Mouse (Mus musculus) forebrain, embryonic 10.5 days (tissue): ENCODE measurements at regions not wholly inside any gene's neighbourhood (a gene's known extent, or its start where the extent isn't known, plus 50 kb on each side); places are given as distances from the start of the nearest gene placed in this dataset.

Experiments used
- DNase-seq: peaks from one replicate; pipeline ENCODE4 v3.0.0-alpha.2; 2017; ENCODE audit warnings: low spot score; ENCODE audit errors: extremely low spot score
- H3K27ac ChIP-seq: fragments of 300-500 bp; sonication (generic); 2 replicates; pipeline ENCODE4 v1.5.1; 2016; ENCODE audit warnings: mild to moderate bottlenecking
- H3K27me3 ChIP-seq: fragments of 300-500 bp; sonication (generic); 2 replicates; pipeline ENCODE4 v1.6.1; 2016; ENCODE audit warnings: mild to moderate bottlenecking; ENCODE audit not compliant: poor library complexity, severe bottlenecking
- H3K36me3 ChIP-seq: fragments of 300-500 bp; sonication (generic); replicated peaks from 2 replicates; pipeline ENCODE4 v1.6.1; 2016; ENCODE audit warnings: mild to moderate bottlenecking, moderate library complexity
- H3K4me1 ChIP-seq: fragments of 300-500 bp; sonication (generic); 2 replicates; pipeline ENCODE4 v1.6.1; 2016
- H3K4me3 ChIP-seq: fragments of 300-500 bp; sonication (generic); 2 replicates; pipeline ENCODE4 v1.5.1; 2016; ENCODE audit warnings: mild to moderate bottlenecking, moderate library complexity
- H3K9me3 ChIP-seq: fragments of 300-500 bp; sonication (generic); 2 replicates; pipeline ENCODE4 v1.6.1; 2016; ENCODE audit warnings: mild to moderate bottlenecking, moderate library complexity
- WGBS: fragments of 180-500 bp; shearing (Covaris S2); methylation state at CpG from one replicate; pipeline ENCODE4 v1.1.7; 2016; 5-methylcytosine and 5-hydroxymethylcytosine counted together

GRCm38 (mm10) chr3:143090316-143090715 is 208.5 kb upstream of the Pkn2 start:
- Histone ChIP-seq H3K27ac (no peak overlapping the region), H3K4me3 (no peak overlapping the region), H3K36me3 (no peaks in the 10 kb centered on the region), H3K27me3 (no peaks in the 10 kb centered on the region), H3K9me3 (no peaks in the 10 kb centered on the region), H3K4me1 (peaks cover 16% of the 10 kb centered on the region)
- WGBS, result 91% methylated on average over 3 of the region's 3 CpGs
- no peak for DNase-seq

- WGBS, result 80% methylated on average over 3 of the region's 3 CpGs
- DNase-seq, result no peak
- Histone ChIP-seq H3K9me3 (no peaks in the 10 kb centered on the region), H3K4me3 (no peak overlapping the region), H3K27me3 (no peaks in the 10 kb centered on the region), H3K27ac (no peak overlapping the region), H3K36me3 (no peaks in the 10 kb centered on the region), H3K4me1 (peaks cover 17% of the 10 kb centered on the region)
Observed at GRCm38 (mm10) chr3:143087786-143088185, 206.0 kb upstream of the Pkn2 start.

- H3K9me3 ChIP-seq, result peaks cover 3% of the 10 kb centered on the region; the same call in 1 of the 2 replicates
- no peaks in the 10 kb centered on the region for H3K4me1 ChIP-seq
- no peaks in the 10 kb centered on the region for H3K36me3 ChIP-seq
- H3K27me3 ChIP-seq, result no peaks in the 10 kb centered on the region
- 93% methylated on average over 7 of the region's 7 CpGs for WGBS
- DNase-seq, result no peak
- H3K4me3 ChIP-seq, result no peak overlapping the region
- H3K27ac ChIP-seq, result no peak overlapping the region
Observed at GRCm38 (mm10) chr3:143078310-143078709, 196.5 kb upstream of the Pkn2 start.

- no peaks in the 10 kb centered on the region for H3K36me3 ChIP-seq
- 89% methylated on average over 4 of the region's 4 CpGs for WGBS
- no peak overlapping the region for H3K27ac ChIP-seq
- no peaks in the 10 kb centered on the region for H3K4me1 ChIP-seq
- H3K4me3 ChIP-seq, result no peak overlapping the region
- H3K27me3 ChIP-seq, result no peaks in the 10 kb centered on the region
- H3K9me3 ChIP-seq, result peaks cover 1% of the 10 kb centered on the region; the same call in 1 of the 2 replicates
- DNase-seq, result no peak
Observed at GRCm38 (mm10) chr3:143071839-143072373, 190.1 kb upstream of the Pkn2 start.

GRCm38 (mm10) chr3:143054858-143055257 is 173.1 kb upstream of the Pkn2 start:
- H3K27me3 ChIP-seq, result no peaks in the 10 kb centered on the region
- DNase-seq, result no peak
- H3K4me3 ChIP-seq, result no peak overlapping the region
- H3K36me3 ChIP-seq, result no peaks in the 10 kb centered on the region
- H3K27ac ChIP-seq, result no peak overlapping the region
- H3K4me1 ChIP-seq, result no peaks in the 10 kb centered on the region
- no peaks in the 10 kb centered on the region for H3K9me3 ChIP-seq
- WGBS, result 95% methylated on average over 3 of the region's 3 CpGs

GRCm38 (mm10) chr3:143053286-143053993 is 171.6 kb upstream of the Pkn2 start:
- Histone ChIP-seq H3K4me3 (no peak overlapping the region), H3K27me3 (no peaks in the 10 kb centered on the region), H3K36me3 (no peaks in the 10 kb centered on the region), H3K4me1 (no peaks in the 10 kb centered on the region), H3K27ac (no peak overlapping the region), H3K9me3 (no peaks in the 10 kb centered on the region)
- WGBS, result 90% methylated on average over 11 of the region's 11 CpGs
- DNase-seq, result no peak

- Histone ChIP-seq H3K27ac (no peak overlapping the region), H3K4me3 (no peak overlapping the region), H3K27me3 (no peaks in the 10 kb centered on the region), H3K9me3 (no peaks in the 10 kb centered on the region), H3K36me3 (no peaks in the 10 kb centered on the region), H3K4me1 (no peaks in the 10 kb centered on the region)
- 89% methylated on average over 3 of the region's 3 CpGs for WGBS
- DNase-seq, result no peak
Observed at GRCm38 (mm10) chr3:143040666-143041065, 158.9 kb upstream of the Pkn2 start.

- H3K9me3 ChIP-seq, result no peaks in the 10 kb centered on the region; the same call in 1 of the 2 replicates
- 95% methylated on average over 1 of the region's 1 CpGs for WGBS
- no peak overlapping the region for H3K27ac ChIP-seq
- DNase-seq, result no peak
- H3K4me1 ChIP-seq, result no peaks in the 10 kb centered on the region
- H3K4me3 ChIP-seq, result no peak overlapping the region
- no peaks in the 10 kb centered on the region for H3K36me3 ChIP-seq
- H3K27me3 ChIP-seq, result no peaks in the 10 kb centered on the region
Observed at GRCm38 (mm10) chr3:143036108-143036507, 154.3 kb upstream of the Pkn2 start.

GRCm38 (mm10) chr3:143034588-143034987 is 152.8 kb upstream of the Pkn2 start:
- Histone ChIP-seq H3K4me3 (no peak overlapping the region), H3K9me3 (no peaks in the 10 kb centered on the region; the same call in 1 of the 2 replicates), H3K27me3 (no peaks in the 10 kb centered on the region), H3K4me1 (no peaks in the 10 kb centered on the region), H3K27ac (no peak overlapping the region), H3K36me3 (no peaks in the 10 kb centered on the region)
- WGBS, result 87% methylated on average over 9 of the region's 9 CpGs
- DNase-seq, result no peak

GRCm38 (mm10) chr3:143022486-143022885 is 140.7 kb upstream of the Pkn2 start:
- Histone ChIP-seq H3K4me1 (no peaks in the 10 kb centered on the region), H3K4me3 (no peak overlapping the region), H3K9me3 (no peaks in the 10 kb centered on the region), H3K36me3 (no peaks in the 10 kb centered on the region), H3K27ac (no peak overlapping the region), H3K27me3 (no peaks in the 10 kb centered on the region)
- 81% methylated on average over 4 of the region's 4 CpGs for WGBS
- no peak for DNase-seq

- Histone ChIP-seq H3K27ac (no peak overlapping the region), H3K4me3 (no peak overlapping the region), H3K27me3 (no peaks in the 10 kb centered on the region), H3K9me3 (no peaks in the 10 kb centered on the region), H3K4me1 (no peaks in the 10 kb centered on the region), H3K36me3 (no peaks in the 10 kb centered on the region)
- no peak for DNase-seq
- WGBS, result 87% methylated on average over 11 of the region's 11 CpGs
Observed at GRCm38 (mm10) chr3:143021159-143021871, 139.5 kb upstream of the Pkn2 start.

- 92% methylated on average over 4 of the region's 4 CpGs for WGBS
- no peaks in the 10 kb centered on the region for H3K9me3 ChIP-seq
- no peaks in the 10 kb centered on the region for H3K36me3 ChIP-seq
- H3K4me3 ChIP-seq, result no peak overlapping the region
- no peak overlapping the region for H3K27ac ChIP-seq
- H3K27me3 ChIP-seq, result no peaks in the 10 kb centered on the region
- no peak for DNase-seq
- H3K4me1 ChIP-seq, result no peaks in the 10 kb centered on the region
Observed at GRCm38 (mm10) chr3:143017480-143017879, 135.7 kb upstream of the Pkn2 start.

- WGBS, result 91% methylated on average over 5 of the region's 5 CpGs
Observed at GRCm38 (mm10) chr3:143016758-143017157, 135.0 kb upstream of the Pkn2 start.

More at GRCm38 (mm10) chr3:143016758-143017157, 135.0 kb upstream of the Pkn2 start:
- Histone ChIP-seq H3K4me3 (no peak overlapping the region), H3K36me3 (no peaks in the 10 kb centered on the region), H3K27me3 (no peaks in the 10 kb centered on the region), H3K27ac (no peak overlapping the region), H3K9me3 (no peaks in the 10 kb centered on the region), H3K4me1 (no peaks in the 10 kb centered on the region)
- DNase-seq, result no peak
